Mouse (Mus musculus): ENCODE data around the gene Cdcp2. TPM values are rescaled to one million over a fixed set of nuclear protein-coding genes. Genes with fewer than 3 reads are reported as not detected.

The Cdcp2 gene
- total RNA-seq, 1 experiment: 0.09 TPM

DNA sequence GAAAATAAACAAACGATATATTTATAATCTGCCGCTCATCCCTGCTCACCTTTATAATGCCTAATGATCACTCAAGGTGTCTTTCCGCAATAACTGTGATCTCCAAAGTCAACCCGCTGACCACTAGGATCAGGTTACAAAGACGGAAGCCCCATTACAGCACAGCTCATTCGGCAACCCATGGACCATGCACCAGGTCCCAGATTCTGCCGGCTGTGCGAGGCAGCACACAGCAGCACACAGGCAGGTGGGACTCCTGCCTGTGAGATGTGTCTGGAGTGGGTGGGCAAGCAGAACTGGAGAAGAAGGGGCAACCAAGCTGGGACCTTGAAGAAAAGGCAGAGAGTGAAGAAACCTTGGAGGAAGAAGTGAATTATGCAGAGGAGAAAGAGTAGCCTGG lies 17.6 kb downstream of the Cdcp2 start:
- no peaks in the 10 kb centered on the region for H3K36me3 ChIP-seq (ENCODE audit: control insufficient read depth, insufficient read depth, low read length, poor library complexity, severe bottlenecking)
- H3K27ac ChIP-seq (ENCODE audit: insufficient read depth, low read depth, low read length, poor library complexity, severe bottlenecking): no peak overlapping the region
- TF ChIP-seq MAFK (IDR thresholded peaks at IDR 0.05; ENCODE audit: insufficient read depth, low read depth, low read length) (no peak), ZNF384 (IDR thresholded peaks at IDR 0.05; ENCODE audit: low read depth, low read length) (no peak), CHD2 (IDR thresholded peaks at IDR 0.05; ENCODE audit: low read depth, low read length) (no peak), ZC3H11A (IDR thresholded peaks at IDR 0.05; ENCODE audit: borderline replicate concordance, low read depth, low read length) (no peak), HCFC1 (IDR thresholded peaks at IDR 0.05; ENCODE audit: borderline replicate concordance, insufficient read depth, low read length) (no peak)
- H3K9me3 ChIP-seq (ENCODE audit: control insufficient read depth, insufficient read depth, low read depth, low read length): no peaks in the 10 kb centered on the region
- no peak for DNase-seq (ENCODE audit: low read depth, low spot score)
- in situ Hi-C loops (cut with MboI; ENCODE audit: low sequenced_read_pairs in 2 of 2, unreplicated experiment in 2 of 2): no loop called here
- no peak overlapping the region for H3K9ac ChIP-seq (ENCODE audit: insufficient read depth, low read depth, low read length, poor library complexity, severe bottlenecking)
- no peak overlapping the region for H3K4me3 ChIP-seq (ENCODE audit: insufficient read depth in 1 of 2, low read depth in 1 of 2, low read length in 2 of 2, poor library complexity in 1 of 2, severe bottlenecking in 1 of 2)
- peaks cover 0 to 1% of the 10 kb centered on the region in 2 experiments; a peak in 1 of 4 replicates for H3K4me1 ChIP-seq (ENCODE audit: control insufficient read depth in 2 of 2, insufficient read depth in 2 of 2, low read length in 2 of 2, poor library complexity in 1 of 2)

GRCm38 (mm10) chr4:107117741-107118385 lies 21.2 kb downstream of the Cdcp2 start:
- TF ChIP-seq CHD2 (IDR thresholded peaks at IDR 0.05; ENCODE audit: low read depth, low read length) (no peak), HCFC1 (IDR thresholded peaks at IDR 0.05; ENCODE audit: borderline replicate concordance, insufficient read depth, low read length) (no peak), ZC3H11A (IDR thresholded peaks at IDR 0.05; ENCODE audit: borderline replicate concordance, low read depth, low read length) (no peak), ZNF384 (IDR thresholded peaks at IDR 0.05; ENCODE audit: low read depth, low read length) (no peak), MAFK (IDR thresholded peaks at IDR 0.05; ENCODE audit: insufficient read depth, low read depth, low read length) (no peak)
- Histone ChIP-seq H3K4me1 (ENCODE audit: control insufficient read depth in 2 of 2, insufficient read depth in 2 of 2, low read length in 2 of 2, poor library complexity in 1 of 2) (peaks cover 0 to 1% of the 10 kb centered on the region in 2 experiments; a peak in 1 of 4 replicates), H3K9ac (ENCODE audit: insufficient read depth, low read depth, low read length, poor library complexity, severe bottlenecking) (no peak overlapping the region), H3K27ac (ENCODE audit: insufficient read depth, low read depth, low read length, poor library complexity, severe bottlenecking) (no peak overlapping the region), H3K9me3 (ENCODE audit: control insufficient read depth, insufficient read depth, low read depth, low read length) (no peaks in the 10 kb centered on the region), H3K36me3 (ENCODE audit: control insufficient read depth, insufficient read depth, low read length, poor library complexity, severe bottlenecking) (no peaks in the 10 kb centered on the region), H3K4me3 (ENCODE audit: insufficient read depth in 1 of 2, low read depth in 1 of 2, low read length in 2 of 2, poor library complexity in 1 of 2, severe bottlenecking in 1 of 2) (no peak overlapping the region)
- DNase-seq (ENCODE audit: low read depth, low spot score): no peak
- in situ Hi-C loops (cut with MboI; ENCODE audit: low sequenced_read_pairs in 2 of 2, unreplicated experiment in 2 of 2): no loop called here

GRCm38 (mm10) chr4:107119056-107119455 lies 22.4 kb downstream of the Cdcp2 start:
- in situ Hi-C loops (cut with MboI; ENCODE audit: low sequenced_read_pairs in 2 of 2, unreplicated experiment in 2 of 2): no loop called here
- Histone ChIP-seq H3K9me3 (ENCODE audit: control insufficient read depth, insufficient read depth, low read depth, low read length) (no peaks in the 10 kb centered on the region), H3K4me1 (ENCODE audit: control insufficient read depth in 2 of 2, insufficient read depth in 2 of 2, low read length in 2 of 2, poor library complexity in 1 of 2) (peaks cover 0 to 1% of the 10 kb centered on the region in 2 experiments; a peak in 2 of 4 replicates), H3K4me3 (ENCODE audit: insufficient read depth in 1 of 2, low read depth in 1 of 2, low read length in 2 of 2, poor library complexity in 1 of 2, severe bottlenecking in 1 of 2) (no peak overlapping the region), H3K9ac (ENCODE audit: insufficient read depth, low read depth, low read length, poor library complexity, severe bottlenecking) (no peak overlapping the region), H3K36me3 (ENCODE audit: control insufficient read depth, insufficient read depth, low read length, poor library complexity, severe bottlenecking) (no peaks in the 10 kb centered on the region), H3K27ac (ENCODE audit: insufficient read depth, low read depth, low read length, poor library complexity, severe bottlenecking) (no peak overlapping the region)
- TF ChIP-seq HCFC1 (IDR thresholded peaks at IDR 0.05; ENCODE audit: borderline replicate concordance, insufficient read depth, low read length) (no peak), MAFK (IDR thresholded peaks at IDR 0.05; ENCODE audit: insufficient read depth, low read depth, low read length) (no peak), ZNF384 (IDR thresholded peaks at IDR 0.05; ENCODE audit: low read depth, low read length) (no peak), ZC3H11A (IDR thresholded peaks at IDR 0.05; ENCODE audit: borderline replicate concordance, low read depth, low read length) (no peak), CHD2 (IDR thresholded peaks at IDR 0.05; ENCODE audit: low read depth, low read length) (no peak)
- DNase-seq (ENCODE audit: low read depth, low spot score): no peak

DNA sequence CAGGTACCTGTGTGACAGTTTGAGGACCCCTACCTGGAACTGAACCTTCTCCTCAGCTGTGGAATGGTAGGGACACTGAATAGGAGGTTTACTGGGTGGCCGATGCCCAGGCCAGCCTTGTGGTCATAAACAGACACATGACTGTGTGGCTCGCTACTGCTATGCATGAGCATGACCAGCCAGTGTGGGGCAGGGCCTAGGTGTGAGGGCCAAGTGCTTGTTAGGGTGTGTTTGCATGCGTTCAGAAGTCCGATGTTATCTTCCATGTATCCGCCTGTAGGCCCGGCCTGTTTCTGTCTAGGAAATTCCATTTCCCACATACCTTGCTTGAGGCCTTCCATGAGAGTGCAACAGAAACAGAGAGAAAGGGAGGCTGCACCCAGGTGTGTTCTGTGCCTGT lies 24.0 kb downstream of the Cdcp2 start:
- no peaks in the 10 kb centered on the region for H3K9me3 ChIP-seq (ENCODE audit: control insufficient read depth, insufficient read depth, low read depth, low read length)
- H3K36me3 ChIP-seq (ENCODE audit: control insufficient read depth, insufficient read depth, low read length, poor library complexity, severe bottlenecking): no peaks in the 10 kb centered on the region
- no peak overlapping the region for H3K9ac ChIP-seq (ENCODE audit: insufficient read depth, low read depth, low read length, poor library complexity, severe bottlenecking)
- no peak overlapping the region; the same call in 1 of the 2 replicates for H3K27ac ChIP-seq (ENCODE audit: insufficient read depth, low read depth, low read length, poor library complexity, severe bottlenecking)
- TF ChIP-seq MAFK (IDR thresholded peaks at IDR 0.05; ENCODE audit: insufficient read depth, low read depth, low read length) (no peak), ZNF384 (IDR thresholded peaks at IDR 0.05; ENCODE audit: low read depth, low read length) (no peak), ZC3H11A (IDR thresholded peaks at IDR 0.05; ENCODE audit: borderline replicate concordance, low read depth, low read length) (no peak), HCFC1 (IDR thresholded peaks at IDR 0.05; ENCODE audit: borderline replicate concordance, insufficient read depth, low read length) (no peak), CHD2 (IDR thresholded peaks at IDR 0.05; ENCODE audit: low read depth, low read length) (no peak)
- DNase-seq (ENCODE audit: low read depth, low spot score): no peak
- H3K4me1 ChIP-seq (ENCODE audit: control insufficient read depth in 2 of 2, insufficient read depth in 2 of 2, low read length in 2 of 2, poor library complexity in 1 of 2): no peaks in the 10 kb centered on the region; a peak in 1 of 4 replicates
- H3K4me3 ChIP-seq (ENCODE audit: insufficient read depth in 1 of 2, low read depth in 1 of 2, low read length in 2 of 2, poor library complexity in 1 of 2, severe bottlenecking in 1 of 2): no peak overlapping the region
- in situ Hi-C loops (cut with MboI; ENCODE audit: low sequenced_read_pairs in 2 of 2, unreplicated experiment in 2 of 2): no loop called here

Data from ES-E14 (cell line).